Mouse (Mus musculus): ENCODE measurements at regions not wholly inside any gene's neighbourhood (a gene's known extent, or its start where the extent isn't known, plus 50 kb on each side); places are given as distances from the start of the nearest gene placed in this dataset.

DNA sequence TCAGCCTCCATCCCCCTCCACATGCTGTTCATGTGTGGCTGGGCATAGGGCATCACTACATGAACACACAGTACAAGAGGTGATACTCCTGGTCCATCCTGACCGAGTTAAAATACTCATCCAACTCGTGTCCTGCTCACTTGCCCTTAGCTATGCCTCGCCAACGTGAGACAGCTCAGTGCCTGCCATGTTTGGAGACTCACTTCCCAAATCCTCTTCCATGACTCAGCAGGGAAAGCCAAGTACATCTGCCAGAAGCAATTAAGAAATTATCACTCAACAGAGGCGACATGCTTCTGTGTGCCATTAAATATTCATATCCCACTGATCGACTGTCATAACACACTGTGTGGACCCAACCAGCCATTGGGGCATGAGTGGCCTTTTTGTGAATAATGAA is 51.9 kb upstream of the Gpr139 start:
- Histone ChIP-seq H3K4me1 (replicated peaks; ENCODE audit: control insufficient read depth, insufficient read depth) (no peaks in the 10 kb centered on the region), H3K9ac (ENCODE audit: low read length) (no peak overlapping the region), H3K27me3 (ENCODE audit: control insufficient read depth, insufficient read depth, low read length) (no peaks in the 10 kb centered on the region), H3K27ac (replicated peaks) (no peak overlapping the region), H3K4me2 (replicated peaks; ENCODE audit: low read depth) (no peak overlapping the region), H3K9me3 (ENCODE audit: control insufficient read depth, low read length) (no peaks in the 10 kb centered on the region), H3K4me3 (ENCODE audit: low read depth, low read length) (no peak overlapping the region), H3K36me3 (ENCODE audit: control insufficient read depth, insufficient read depth, low read length) (no peaks in the 10 kb centered on the region)
- ATAC-seq (ENCODE audit: low FRiP score, low TSS enrichment): no peak
- no peak for DNase-seq (ENCODE audit: low spot score)
- 79% methylated on average over 6 of the region's 6 CpGs for WGBS
- no peak for TF ChIP-seq EP300 (optimal IDR thresholded peaks at IDR 0.05)
- no peak for TF ChIP-seq CTCF (IDR thresholded peaks at IDR 0.05; ENCODE audit: low read depth)

Data from stomach, postnatal 0 days (tissue).